Mouse (Mus musculus) frontal cortex, postnatal 36 days (tissue): ENCODE measurements around the gene Mtg2.
A peak's percentile ranks its signal among the peaks of the same experiment; 100 is the strongest.

Source experiments
- DNase-seq, 2 experiments: peaks; one replicate each; pipeline ENCODE4 v3.0.0; 2022; ENCODE audit warnings: low spot score in 2 of 2

Gene Mtg2

GRCm38 (mm10) chr2:180104659-180105377, 34.4 kb downstream of the Mtg2 start:
- DNase-seq: no peak

GRCm38 (mm10) chr2:180105441-180106190, 35.2 kb downstream of the Mtg2 start:
- DNase-seq: no peak

- DNase-seq: no peak
These were observed 36.7 kb downstream of the Mtg2 start for GRCm38 (mm10) chr2:180107081-180107480.

- DNase-seq: no peak
These were observed 37.9 kb downstream of the Mtg2 start for GRCm38 (mm10) chr2:180108285-180108684.

- DNase-seq: peak in 1 of 2 experiments; percentile 88
These were observed 43.8 kb downstream of the Mtg2 start for GRCm38 (mm10) chr2:180113909-180114890.

GRCm38 (mm10) chr2:180115279-180115678, 44.9 kb downstream of the Mtg2 start:
- DNase-seq: peak in 1 of 2 experiments; percentile 78

GRCm38 (mm10) chr2:180116081-180116493, 45.7 kb downstream of the Mtg2 start:
- DNase-seq: peak in 1 of 2 experiments; percentile 68

GRCm38 (mm10) chr2:180116741-180117484, 46.5 kb downstream of the Mtg2 start:
- peak in 1 of 2 experiments; percentile 24 for DNase-seq

- DNase-seq: peak in 1 of 2 experiments; percentile 71
These were observed 47.3 kb downstream of the Mtg2 start for GRCm38 (mm10) chr2:180117485-180118194.

- DNase-seq: peak; percentile 100
These were observed 48.5 kb downstream of the Mtg2 start, which contains the start of gene Osbpl2 for GRCm38 (mm10) chr2:180118661-180119438. Gene Osbpl2, plus strand, starts transcription at chr2:180119306.

- no peak for DNase-seq
These were observed 49.3 kb downstream of the Mtg2 start for GRCm38 (mm10) chr2:180119439-180120291.

- no peak for DNase-seq
These were observed 49.9 kb downstream of the Mtg2 start for GRCm38 (mm10) chr2:180120292-180120761.

GRCm38 (mm10) chr2:180124192-180124591, 53.8 kb downstream of the Mtg2 start:
- DNase-seq: no peak

GRCm38 (mm10) chr2:180126195-180126594, 55.8 kb downstream of the Mtg2 start:
- DNase-seq: no peak

GRCm38 (mm10) chr2:180127675-180128074, 57.3 kb downstream of the Mtg2 start:
- DNase-seq: no peak

GRCm38 (mm10) chr2:180133231-180133630, 62.8 kb downstream of the Mtg2 start:
- no peak for DNase-seq

GRCm38 (mm10) chr2:180133911-180134310, 63.5 kb downstream of the Mtg2 start:
- DNase-seq: no peak

- no peak for DNase-seq
These were observed 65.0 kb downstream of the Mtg2 start for GRCm38 (mm10) chr2:180135414-180135813.
